Mouse (Mus musculus) myocyte (in vitro differentiated cells): ENCODE results near the gene Umod.

Source experiments
- CEBPB ChIP-seq: IDR thresholded peaks from 2 replicates; pipeline ENCODE4 v1.6.1; 2011; ENCODE audit warnings: mild to moderate bottlenecking, moderate library complexity; ENCODE audit not compliant: poor library complexity, insufficient read depth, severe bottlenecking
- E2F4 ChIP-seq: IDR thresholded peaks from one replicate; pipeline ENCODE4 v1.6.1; 2011; ENCODE audit warnings: mild to moderate bottlenecking, control low read depth, moderate library complexity; ENCODE audit not compliant: insufficient read depth
- MAX ChIP-seq: IDR thresholded peaks from one replicate; pipeline ENCODE4 v1.6.1; 2011; ENCODE audit warnings: low read depth, mild to moderate bottlenecking, control low read depth
- POLR2A ChIP-seq: IDR thresholded peaks from one replicate; pipeline ENCODE4 v1.6.1; 2011; ENCODE audit warnings: low read depth, mild to moderate bottlenecking, control low read depth, moderate library complexity; ENCODE audit not compliant: insufficient read length
- POLR2AphosphoS2 ChIP-seq: IDR thresholded peaks from one replicate; pipeline ENCODE4 v1.6.1; 2011; ENCODE audit warnings: low read depth, control low read depth; ENCODE audit not compliant: insufficient read length
- REST ChIP-seq: IDR thresholded peaks from one replicate; pipeline ENCODE4 v1.6.1; 2011; ENCODE audit warnings: mild to moderate bottlenecking, control low read depth, moderate library complexity; ENCODE audit not compliant: insufficient read depth, insufficient read length
- TCF3 ChIP-seq: IDR thresholded peaks from one replicate; pipeline ENCODE4 v1.6.1; 2011; ENCODE audit warnings: low read depth, control low read depth; ENCODE audit not compliant: insufficient read length

GRCm38 (mm10) chr7:119516272-119516558 is 37.1 kb upstream of the Umod start:
- no peak for TF ChIP-seq POLR2A
- no peak for TF ChIP-seq POLR2AphosphoS2
- no peak for TF ChIP-seq MAX
- TF ChIP-seq REST: no peak
- no peak for TF ChIP-seq CEBPB
- no peak for TF ChIP-seq E2F4
- TF ChIP-seq TCF3: no peak
